Mouse (Mus musculus): ENCODE results near the gene Ttll1.

DNA sequence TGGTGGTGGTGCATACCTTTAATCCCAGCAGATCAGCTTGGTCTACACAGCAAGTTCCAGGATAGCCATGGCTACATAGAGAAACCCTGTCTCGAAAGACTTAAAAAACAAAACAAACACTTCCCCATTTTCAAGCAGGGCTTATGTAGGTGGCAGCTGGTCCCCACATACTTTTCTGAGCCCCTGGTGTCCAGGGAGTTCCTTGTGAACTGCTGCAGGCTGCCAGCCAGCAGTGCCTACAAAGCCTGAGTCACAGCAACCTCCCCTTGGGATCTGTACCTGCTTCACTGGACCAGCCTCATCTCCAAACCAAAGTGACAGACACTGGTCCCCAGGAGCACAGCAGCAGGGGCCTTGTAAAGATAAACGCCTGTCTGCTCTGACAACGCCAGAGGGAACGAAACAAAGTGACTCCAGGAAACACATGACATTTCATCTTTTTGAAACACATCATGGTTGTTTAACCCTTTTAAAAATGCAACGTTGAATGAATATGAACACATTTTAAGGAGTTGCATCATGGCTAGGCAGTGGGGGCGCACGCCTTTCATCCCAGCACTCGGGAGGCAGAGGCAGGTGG lies 28.0 kb downstream of the Ttll1 start:
- TF ChIP-seq CHD2 (IDR thresholded peaks at IDR 0.05; ENCODE audit: low read depth, low read length): no peak
- TF ChIP-seq ZNF384 (IDR thresholded peaks at IDR 0.05; ENCODE audit: low read depth, low read length): no peak

All from ES-E14 (cell line).